Mouse (Mus musculus): ENCODE data around the gene Zp3r. TPM values are rescaled to one million over a fixed set of nuclear protein-coding genes. Genes with fewer than 3 reads are reported as not detected.
A peak's percentile ranks its signal among the peaks of the same experiment; 100 is the strongest.

Gene Zp3r
- polyA plus RNA-seq, 1 experiment from 2014 or later, result not detected

- no peaks in the 10 kb centered on the region for H3K27me3 ChIP-seq
- ATAC-seq, result no peak
- no peak overlapping the region for H3K4me2 ChIP-seq (replicated peaks)
- no peak overlapping the region for H3K27ac ChIP-seq
- no peaks in the 10 kb centered on the region for H3K9me3 ChIP-seq
- 75% methylated on average over 5 of the region's 5 CpGs for whole genome bisulfite sequencing
- H3K4me3 ChIP-seq (replicated peaks), result no peak overlapping the region
- 0 out of 2 replicates have a peak, but pooled peaks cover 4% of the 10 kb centered on the region for H3K4me1 ChIP-seq (replicated peaks)
- no peak overlapping the region for H3K9ac ChIP-seq (replicated peaks)
- H3K36me3 ChIP-seq, result no peaks in the 10 kb centered on the region
Observed at GRCm38 (mm10) chr1:130551407-130552249, 77.8 kb downstream of the Zp3r start.

GRCm38 (mm10) chr1:130550242-130551167 lies 78.9 kb downstream of the Zp3r start:
- 67% methylated on average over 19 of the region's 19 CpGs for WGBS
- Histone ChIP-seq H3K4me1 (replicated peaks) (0 out of 2 replicates have a peak, but pooled peaks cover 4% of the 10 kb centered on the region), H3K27me3 (no peaks in the 10 kb centered on the region), H3K9ac (replicated peaks) (no peak overlapping the region), H3K4me2 (replicated peaks) (no peak overlapping the region), H3K27ac (no peak overlapping the region), H3K9me3 (no peaks in the 10 kb centered on the region), H3K4me3 (replicated peaks) (no peak overlapping the region), H3K36me3 (no peaks in the 10 kb centered on the region)
- ATAC-seq, result no peak

- no peak for ATAC-seq
- 89% methylated on average over 6 of the region's 6 CpGs for WGBS
- Histone ChIP-seq H3K4me1 (replicated peaks) (0 out of 2 replicates have a peak, but pooled peaks cover 4% of the 10 kb centered on the region), H3K4me2 (replicated peaks) (no peak overlapping the region), H3K36me3 (no peaks in the 10 kb centered on the region), H3K9ac (replicated peaks) (no peak overlapping the region), H3K27me3 (no peaks in the 10 kb centered on the region), H3K27ac (no peak overlapping the region), H3K4me3 (replicated peaks) (no peak overlapping the region), H3K9me3 (no peaks in the 10 kb centered on the region)
Observed at GRCm38 (mm10) chr1:130549698-130550097, 79.7 kb downstream of the Zp3r start.

- no peak overlapping the region for H3K4me2 ChIP-seq (replicated peaks)
- no peak overlapping the region for H3K4me3 ChIP-seq (replicated peaks)
- ATAC-seq, result no peak
- no peak overlapping the region for H3K9ac ChIP-seq (replicated peaks)
- no peaks in the 10 kb centered on the region for H3K36me3 ChIP-seq
- no peak overlapping the region for H3K27ac ChIP-seq
- 0 out of 2 replicates have a peak, but pooled peaks cover 4% of the 10 kb centered on the region for H3K4me1 ChIP-seq (replicated peaks)
- no peaks in the 10 kb centered on the region for H3K9me3 ChIP-seq
- no peaks in the 10 kb centered on the region for H3K27me3 ChIP-seq
- WGBS, result 61% methylated on average over 7 of the region's 7 CpGs
Observed at GRCm38 (mm10) chr1:130549160-130549559, 80.3 kb downstream of the Zp3r start.

- ATAC-seq, result 0 out of 2 replicates have a peak, but pooled peaks have one; percentile 45
- H3K4me3 ChIP-seq (replicated peaks), result 0 out of 2 replicates have a peak overlapping the region, but pooled peaks have one; percentile 9
- 26% methylated on average over 25 of the region's 25 CpGs for WGBS
Observed at GRCm38 (mm10) chr1:130547674-130548429, 81.6 kb downstream of the Zp3r start.

More at GRCm38 (mm10) chr1:130547674-130548429, 81.6 kb downstream of the Zp3r start:
- Histone ChIP-seq H3K36me3 (no peaks in the 10 kb centered on the region), H3K27me3 (no peaks in the 10 kb centered on the region), H3K9ac (replicated peaks) (0 out of 2 replicates have a peak overlapping the region, but pooled peaks have one; percentile 2), H3K4me1 (replicated peaks) (0 out of 2 replicates have a peak, but pooled peaks cover 4% of the 10 kb centered on the region), H3K4me2 (replicated peaks) (peak overlapping the region; percentile 48), H3K9me3 (no peaks in the 10 kb centered on the region), H3K27ac (no peak overlapping the region)

Other genes with a start within 250 kb of the Zp3r start
- not detected in 2 replicates for gene Cd55b, start 206.6 kb downstream of the Zp3r start, polyA plus RNA-seq (2015; fragmentation: Nextera tagmentation; extraction: Ambion mirVana)
- gene Cd55, start 166.9 kb downstream of the Zp3r start, polyA plus RNA-seq (2015; fragmentation: Nextera tagmentation; extraction: Ambion mirVana), result 4.2 and 5.0 TPM in 2 replicates
- not detected in 2 replicates for gene C4bp, start 32.0 kb upstream of the Zp3r start, polyA plus RNA-seq (2015; fragmentation: Nextera tagmentation; extraction: Ambion mirVana)
- 0.09 TPM in 1 of 2 replicates, not detected in the other for gene Gm29427, start 86.2 kb upstream of the Zp3r start, polyA plus RNA-seq (2015; fragmentation: Nextera tagmentation; extraction: Ambion mirVana)
- gene Yod1, start 87.7 kb upstream of the Zp3r start, polyA plus RNA-seq (2015; fragmentation: Nextera tagmentation; extraction: Ambion mirVana), result 20.5 and 23.5 TPM in 2 replicates
- 21.3 and 21.5 TPM in 2 replicates for gene Pfkfb2, start 99.6 kb upstream of the Zp3r start, polyA plus RNA-seq (2015; fragmentation: Nextera tagmentation; extraction: Ambion mirVana)
- gene AA986860, start 102.4 kb upstream of the Zp3r start, polyA plus RNA-seq (2015; fragmentation: Nextera tagmentation; extraction: Ambion mirVana), result 0.43 and 0.71 TPM in 2 replicates
- not detected in 2 replicates for gene Fcamr, start 171.3 kb upstream of the Zp3r start, polyA plus RNA-seq (2015; fragmentation: Nextera tagmentation; extraction: Ambion mirVana)
- gene Pigr, start 197.1 kb upstream of the Zp3r start, polyA plus RNA-seq (2015; fragmentation: Nextera tagmentation; extraction: Ambion mirVana), result not detected in 2 replicates
- gene Fcmr, start 236.0 kb upstream of the Zp3r start, polyA plus RNA-seq (2015; fragmentation: Nextera tagmentation; extraction: Ambion mirVana), result not detected in 2 replicates

All from midbrain, embryonic 13.5 days (tissue).